Mouse (Mus musculus) G1E (cell line): ENCODE data around the gene Zer1. TPM values are rescaled to one million over a fixed set of nuclear protein-coding genes. Genes with fewer than 3 reads are reported as not detected.

Experiments
- ATAC-seq: 2 replicates; pipeline ENCODE4 v1.8.0; 2016; ENCODE audit warnings: mild to moderate bottlenecking; ENCODE audit not compliant: insufficient number of reproducible peaks, poor library complexity, low FRiP score, severe bottlenecking; ENCODE audit errors: extremely low read depth
- DNase-seq: peaks from one replicate; pipeline ENCODE4 v3.0.0; 2012; ENCODE audit warnings: low spot score
- H3K27me3 ChIP-seq: 2 replicates; pipeline ENCODE4 v1.6.1; 2012; ENCODE audit warnings: mild to moderate bottlenecking, low read length, inconsistent platforms; ENCODE audit not compliant: insufficient read depth
- H3K36me3 ChIP-seq: replicated peaks from 2 replicates; pipeline ENCODE3; 2012; ENCODE audit warnings: mild to moderate bottlenecking, inconsistent platforms
- H3K4me1 ChIP-seq: 2 replicates; pipeline ENCODE4 v1.6.1; 2012; ENCODE audit warnings: low read depth, low read length, inconsistent platforms, mixed read lengths; ENCODE audit not compliant: insufficient read depth
- H3K4me3 ChIP-seq: 2 replicates; pipeline ENCODE4 v1.5.1; 2012; ENCODE audit warnings: low read depth, mild to moderate bottlenecking, inconsistent platforms, low read length, moderate library complexity, mixed read lengths
- H3K9me3 ChIP-seq: replicated peaks from 2 replicates; pipeline ENCODE4 v1.6.1; 2012; ENCODE audit warnings: inconsistent platforms
- GATA2 ChIP-seq: IDR thresholded peaks from 2 replicates; pipeline ENCODE4 v1.6.1; 2012; ENCODE audit warnings: low read depth, low read length, inconsistent platforms, borderline replicate concordance
- polyA plus RNA-seq: library from polyadenylated mRNA; stranded (reverse); fragments of >175 nt; gene quantifications from 2 replicates; pipeline ENCODE4 v1.2.3, GENCODE M21; 2012
- total RNA-seq, 2 experiments: library from RNA; stranded (forward) in 1 of 2; stranded (reverse) in 1 of 2; fragments of 200-1000 nt in 1 of 2; fragments of >200 nt in 1 of 2; fragmentation: Nextera tagmentation in 1 of 2; gene quantifications; 2 replicates each; pipeline ENCODE4 v1.2.3; 2014 to 2017

Zer1 gene
- total and polyA plus RNA-seq, 3 experiments: 10.4 to 25.8 (median 18.9) TPM

DNA sequence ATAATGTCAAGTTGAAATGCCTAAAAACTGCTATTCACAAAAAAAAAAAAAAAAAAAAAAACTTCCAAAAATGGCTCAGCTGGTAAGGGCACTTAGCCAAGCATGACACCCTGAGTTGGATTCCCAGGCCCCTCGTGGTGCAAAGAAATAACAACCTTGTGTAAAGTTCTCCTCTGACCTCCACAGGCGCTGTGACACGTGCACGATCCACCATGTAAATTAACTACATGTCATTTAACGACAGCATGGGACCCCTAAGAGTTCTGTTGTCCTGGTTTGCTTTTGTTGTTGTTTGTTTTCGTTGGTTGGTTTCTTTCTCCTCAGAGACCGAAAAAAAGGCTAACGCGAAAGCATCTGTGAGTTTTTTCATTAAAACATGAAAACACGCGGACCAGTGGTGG, 76.3 kb downstream of the Zer1 start:
- no peak for ATAC-seq

More for the DNA sequence above, 76.3 kb downstream of the Zer1 start:
- Histone ChIP-seq H3K4me1 (peaks cover 32% of the 10 kb centered on the region), H3K4me3 (peak overlapping the region; percentile 81), H3K9me3 (no peaks in the 10 kb centered on the region), H3K36me3 (peaks cover 36% of the 10 kb centered on the region), H3K27me3 (no peaks in the 10 kb centered on the region)
- TF ChIP-seq GATA2: no peak
- DNase-seq: peak; percentile 26

Other genes with a start within 250 kb of the Zer1 start
- 72.5 and 158 TPM in 2 replicates for gene Odf2, start 235.4 kb downstream of the Zer1 start, total RNA-seq (2014; fragmentation: Nextera tagmentation)
- 64.6 and 70.9 TPM in 2 replicates for gene Odf2, start 235.4 kb downstream of the Zer1 start, total RNA-seq (2017)
- 16.0 and 24.1 TPM in 2 replicates for gene Odf2, start 235.4 kb downstream of the Zer1 start, polyA plus RNA-seq
- 42.1 and 52.2 TPM in 2 replicates for gene Gle1, start 189.2 kb downstream of the Zer1 start, total RNA-seq (2014; fragmentation: Nextera tagmentation)
- 57.2 and 61.6 TPM in 2 replicates for gene Gle1, start 189.2 kb downstream of the Zer1 start, total RNA-seq (2017)
- 42.5 and 62.3 TPM in 2 replicates for gene Gle1, start 189.2 kb downstream of the Zer1 start, polyA plus RNA-seq
- gene Sptan1, start 159.0 kb downstream of the Zer1 start, total RNA-seq (2014; fragmentation: Nextera tagmentation): 25.6 and 25.7 TPM in 2 replicates
- gene Sptan1, start 159.0 kb downstream of the Zer1 start, total RNA-seq (2017): 49.4 and 53.2 TPM in 2 replicates
- 8.8 and 9.3 TPM in 2 replicates for gene Sptan1, start 159.0 kb downstream of the Zer1 start, polyA plus RNA-seq
- gene Wdr34, start 75.7 kb downstream of the Zer1 start, total RNA-seq (2014; fragmentation: Nextera tagmentation): 15.1 and 17.9 TPM in 2 replicates
- gene Wdr34, start 75.7 kb downstream of the Zer1 start, total RNA-seq (2017): 9.6 and 13.5 TPM in 2 replicates
- gene Wdr34, start 75.7 kb downstream of the Zer1 start, polyA plus RNA-seq: 35.5 and 38.4 TPM in 2 replicates
- 751 and 948 TPM in 2 replicates for gene Set, start 67.2 kb downstream of the Zer1 start, total RNA-seq (2014; fragmentation: Nextera tagmentation)
- 667 and 849 TPM in 2 replicates for gene Set, start 67.2 kb downstream of the Zer1 start, total RNA-seq (2017)
- 806 and 885 TPM in 2 replicates for gene Set, start 67.2 kb downstream of the Zer1 start, polyA plus RNA-seq
- 1.6 and 2.4 TPM in 2 replicates for gene Pkn3, start 46.9 kb downstream of the Zer1 start, total RNA-seq (2014; fragmentation: Nextera tagmentation)
- gene Pkn3, start 46.9 kb downstream of the Zer1 start, total RNA-seq (2017): 4.5 and 5.9 TPM in 2 replicates
- gene Pkn3, start 46.9 kb downstream of the Zer1 start, polyA plus RNA-seq: 13.3 and 14.5 TPM in 2 replicates
- gene Zdhhc12, start 30.9 kb downstream of the Zer1 start, total RNA-seq (2014; fragmentation: Nextera tagmentation): 25.4 and 29.4 TPM in 2 replicates
- gene Zdhhc12, start 30.9 kb downstream of the Zer1 start, total RNA-seq (2017): 9.5 and 10.3 TPM in 2 replicates
- gene Zdhhc12, start 30.9 kb downstream of the Zer1 start, polyA plus RNA-seq: 31.0 and 31.4 TPM in 2 replicates
- gene Tbc1d13, start 9.2 kb upstream of the Zer1 start, total RNA-seq (2014; fragmentation: Nextera tagmentation): 30.2 and 38.6 TPM in 2 replicates
- 38.0 and 38.5 TPM in 2 replicates for gene Tbc1d13, start 9.2 kb upstream of the Zer1 start, total RNA-seq (2017)
- gene Tbc1d13, start 9.2 kb upstream of the Zer1 start, polyA plus RNA-seq: 24.5 and 25.2 TPM in 2 replicates
- 1.1 and 2.4 TPM in 2 replicates for gene Endog, start 46.9 kb upstream of the Zer1 start, total RNA-seq (2014; fragmentation: Nextera tagmentation)
- gene Endog, start 46.9 kb upstream of the Zer1 start, total RNA-seq (2017): 7.8 and 8.3 TPM in 2 replicates
- gene Endog, start 46.9 kb upstream of the Zer1 start, polyA plus RNA-seq: 36.0 and 43.2 TPM in 2 replicates
- 20.3 and 24.2 TPM in 2 replicates for gene Spout1, start 53.9 kb upstream of the Zer1 start, total RNA-seq (2014; fragmentation: Nextera tagmentation)
- gene Spout1, start 53.9 kb upstream of the Zer1 start, total RNA-seq (2017): 24.6 and 27.0 TPM in 2 replicates
- gene Spout1, start 53.9 kb upstream of the Zer1 start, polyA plus RNA-seq: 51.3 and 57.0 TPM in 2 replicates
- 10.6 and 12.3 TPM in 2 replicates for gene Kyat1, start 81.3 kb upstream of the Zer1 start, total RNA-seq (2014; fragmentation: Nextera tagmentation)
- gene Kyat1, start 81.3 kb upstream of the Zer1 start, total RNA-seq (2017): 10.0 and 12.3 TPM in 2 replicates
- 4.7 and 13.7 TPM in 2 replicates for gene Kyat1, start 81.3 kb upstream of the Zer1 start, polyA plus RNA-seq
- gene Lrrc8a, start 113.1 kb upstream of the Zer1 start, total RNA-seq (2014; fragmentation: Nextera tagmentation): 21.7 and 22.4 TPM in 2 replicates
- gene Lrrc8a, start 113.1 kb upstream of the Zer1 start, total RNA-seq (2017): 6.7 and 7.4 TPM in 2 replicates
- gene Lrrc8a, start 113.1 kb upstream of the Zer1 start, polyA plus RNA-seq: 3.3 and 5.0 TPM in 2 replicates
- gene Gm28035, start 116.0 kb upstream of the Zer1 start, total RNA-seq (2014; fragmentation: Nextera tagmentation): 1.8 and 2.6 TPM in 2 replicates
- 0.12 TPM in 1 of 2 replicates, not detected in the other for gene Gm28035, start 116.0 kb upstream of the Zer1 start, total RNA-seq (2017)
- 3.3 and 4.2 TPM in 2 replicates for gene Gm28035, start 116.0 kb upstream of the Zer1 start, polyA plus RNA-seq
- 24.6 and 27.5 TPM in 2 replicates for gene Phyhd1, start 141.6 kb upstream of the Zer1 start, total RNA-seq (2014; fragmentation: Nextera tagmentation)
- 0.66 and 0.93 TPM in 2 replicates for gene Phyhd1, start 141.6 kb upstream of the Zer1 start, total RNA-seq (2017)
- gene Phyhd1, start 141.6 kb upstream of the Zer1 start, polyA plus RNA-seq: 1.4 and 1.8 TPM in 2 replicates
- not detected in 2 replicates for gene Gm28038, start 156.5 kb upstream of the Zer1 start, total RNA-seq (2014; fragmentation: Nextera tagmentation)
- not detected in 2 replicates for gene Gm28038, start 156.5 kb upstream of the Zer1 start, total RNA-seq (2017)
- gene Gm28038, start 156.5 kb upstream of the Zer1 start, polyA plus RNA-seq: not detected in 2 replicates
- 5.0 TPM in 2 replicates for gene Dolk, start 161.7 kb upstream of the Zer1 start, total RNA-seq (2014; fragmentation: Nextera tagmentation)
- 16.1 and 16.9 TPM in 2 replicates for gene Dolk, start 161.7 kb upstream of the Zer1 start, total RNA-seq (2017)
- gene Dolk, start 161.7 kb upstream of the Zer1 start, polyA plus RNA-seq: 6.1 and 7.2 TPM in 2 replicates
- 62.8 and 77.7 TPM in 2 replicates for gene Nup188, start 161.8 kb upstream of the Zer1 start, total RNA-seq (2014; fragmentation: Nextera tagmentation)
- gene Nup188, start 161.8 kb upstream of the Zer1 start, total RNA-seq (2017): 22.1 and 24.4 TPM in 2 replicates
- gene Nup188, start 161.8 kb upstream of the Zer1 start, polyA plus RNA-seq: 89.5 and 106 TPM in 2 replicates
- gene Sh3glb2, start 234.8 kb upstream of the Zer1 start, total RNA-seq (2014; fragmentation: Nextera tagmentation): 20.8 and 24.8 TPM in 2 replicates
- 31.3 and 47.2 TPM in 2 replicates for gene Sh3glb2, start 234.8 kb upstream of the Zer1 start, total RNA-seq (2017)
- gene Sh3glb2, start 234.8 kb upstream of the Zer1 start, polyA plus RNA-seq: 23.3 and 24.9 TPM in 2 replicates
- gene Miga2, start 239.6 kb upstream of the Zer1 start, total RNA-seq (2014; fragmentation: Nextera tagmentation): 9.5 and 12.0 TPM in 2 replicates
- 9.2 and 13.5 TPM in 2 replicates for gene Miga2, start 239.6 kb upstream of the Zer1 start, total RNA-seq (2017)
- gene Miga2, start 239.6 kb upstream of the Zer1 start, polyA plus RNA-seq: 8.1 and 9.0 TPM in 2 replicates